Mouse (Mus musculus) liver, embryonic 14.5 days (tissue): ENCODE data around the gene Ankrd52. TPM values are rescaled to one million over a fixed set of nuclear protein-coding genes. Genes with fewer than 3 reads are reported as not detected.

Experiments used
- ATAC-seq: fragments of 200-750 bp; cut with Nextera tagmentation; 2 replicates; pipeline ENCODE4 v1.8.0; 2017; ENCODE audit warnings: moderate number of reproducible peaks, mild to moderate bottlenecking, moderate library complexity; ENCODE audit not compliant: insufficient read depth
- DNase-seq, 3 experiments: peaks; one replicate each; pipeline ENCODE4 v3.0.0-alpha.2; 2012 to 2013; ENCODE audit warnings: low read depth in 3 of 3, low spot score in 3 of 3
- H3K27ac ChIP-seq: fragments of 300-500 bp; sonication (generic); 2 replicates; pipeline ENCODE4 v1.5.1; 2014; ENCODE audit warnings: moderate library complexity, mild to moderate bottlenecking, control low read depth, inconsistent platforms
- H3K27me3 ChIP-seq: fragments of 300-500 bp; sonication (generic); 2 replicates; pipeline ENCODE4 v1.6.1; 2014; ENCODE audit warnings: mild to moderate bottlenecking, low read length, moderate library complexity; ENCODE audit not compliant: control insufficient read depth, insufficient read depth
- H3K36me3 ChIP-seq: fragments of 300-500 bp; sonication (generic); replicated peaks from 2 replicates; pipeline ENCODE4 v1.6.1; 2014; ENCODE audit warnings: low read depth; ENCODE audit not compliant: control insufficient read depth, insufficient read depth
- H3K4me1 ChIP-seq, 2 experiments: fragments of 200-500 bp in 1 of 2; fragments of 300-500 bp in 1 of 2; sonication (generic) in 1 of 2; replicated peaks; 2 replicates each; pipeline ENCODE4 v1.6.1; 2012 to 2014; ENCODE audit warnings: antibody characterized with exemption in 1 of 2, inconsistent platforms in 1 of 2, low read length in 1 of 2; ENCODE audit not compliant: control insufficient read depth in 2 of 2, insufficient read depth in 2 of 2
- H3K4me2 ChIP-seq: fragments of 300-500 bp; sonication (generic); 2 replicates; pipeline ENCODE4 v1.6.1; 2014; ENCODE audit warnings: low read depth, mild to moderate bottlenecking, control low read depth, moderate library complexity
- H3K4me3 ChIP-seq, 2 experiments: fragments of 200-500 bp in 1 of 2; fragments of 300-500 bp in 1 of 2; sonication (generic) in 1 of 2; 2 replicates each; pipeline ENCODE4 v1.5.1; 2012 to 2014; ENCODE audit warnings: low read depth in 2 of 2, low read length in 2 of 2, mild to moderate bottlenecking in 2 of 2, control low read depth in 1 of 2, inconsistent platforms in 1 of 2, moderate library complexity in 1 of 2; ENCODE audit not compliant: insufficient read depth in 1 of 2
- H3K9ac ChIP-seq: fragments of 300-500 bp; sonication (generic); replicated peaks from 2 replicates; pipeline ENCODE4 v1.6.1; 2014; ENCODE audit warnings: mild to moderate bottlenecking, control low read depth, moderate library complexity
- H3K9me3 ChIP-seq: fragments of 300-500 bp; sonication (generic); 2 replicates; pipeline ENCODE4 v1.6.1; 2016; ENCODE audit warnings: low read length, mixed read lengths; ENCODE audit not compliant: control insufficient read depth
- CTCF ChIP-seq: IDR thresholded peaks from 2 replicates; pipeline ENCODE4 v1.5.1; 2016; ENCODE audit warnings: antibody characterized with exemption, low read depth, control low read depth
- EP300 ChIP-seq: IDR thresholded peaks from 2 replicates; pipeline ENCODE4 v1.6.1; 2016; ENCODE audit warnings: antibody characterized with exemption, low read depth
- WGBS: fragments of 180-500 bp; shearing (Covaris S2); extraction: QIAGEN DNeasy Blood & Tissue Kit; methylation state at CpG from one replicate; pipeline ENCODE4 v1.1.7; 2014; ENCODE audit not compliant: insufficient replicate concordance; 5-methylcytosine and 5-hydroxymethylcytosine counted together
- polyA plus RNA-seq, 2 experiments: library from polyadenylated mRNA; depleted of rRNA in 1 of 2; stranded (reverse) in 1 of 2; unstranded in 1 of 2; fragments of >200 nt; fragmentation: Nextera tagmentation in 1 of 2; extraction: Ambion mirVana in 1 of 2; gene quantifications; 2 replicates each; pipeline versions ENCODE4 v1.2.1 to v1.2.3; 2012 to 2014

Gene Ankrd52
- polyA plus RNA-seq, 2 experiments: 4.3 to 7.4 TPM

- no peak overlapping the region for H3K4me3 ChIP-seq
- no peak overlapping the region for H3K9ac ChIP-seq
- H3K36me3 ChIP-seq: peaks cover 13% of the 10 kb centered on the region
- DNase-seq: no peak
- no peak overlapping the region for H3K27ac ChIP-seq
- no peak for ATAC-seq
- TF ChIP-seq CTCF (no peak), EP300 (no peak)
- no peaks in the 10 kb centered on the region for H3K9me3 ChIP-seq
- H3K4me1 ChIP-seq: no peaks in the 10 kb centered on the region
- 76% methylated on average over 10 of the region's 10 CpGs for WGBS
- H3K27me3 ChIP-seq: no peaks in the 10 kb centered on the region
- H3K4me2 ChIP-seq: no peak overlapping the region
Measured at GRCm38 (mm10) chr10:128434681-128435080, 57.8 kb downstream of the Ankrd52 start.

- Histone ChIP-seq H3K27ac (no peak overlapping the region), H3K9ac (no peak overlapping the region), H3K4me3 (no peak overlapping the region), H3K9me3 (no peaks in the 10 kb centered on the region), H3K27me3 (no peaks in the 10 kb centered on the region), H3K36me3 (peaks cover 13% of the 10 kb centered on the region), H3K4me1 (no peaks in the 10 kb centered on the region), H3K4me2 (no peak overlapping the region)
- no peak for TF ChIP-seq CTCF
- no peak for DNase-seq
- no peak for ATAC-seq
- WGBS: 86% methylated on average over 17 of the region's 17 CpGs
Measured at GRCm38 (mm10) chr10:128435186-128435823, 58.4 kb downstream of the Ankrd52 start.

GRCm38 (mm10) chr10:128435873-128436272, 59.0 kb downstream of the Ankrd52 start:
- H3K9ac ChIP-seq: no peak overlapping the region
- no peak overlapping the region for H3K4me3 ChIP-seq
- ATAC-seq (no peak), DNase-seq (no peak)
- H3K36me3 ChIP-seq: peaks cover 13% of the 10 kb centered on the region
- no peaks in the 10 kb centered on the region for H3K9me3 ChIP-seq
- no peak overlapping the region for H3K4me2 ChIP-seq
- no peaks in the 10 kb centered on the region for H3K4me1 ChIP-seq
- 76% methylated on average over 5 of the region's 5 CpGs for WGBS
- H3K27ac ChIP-seq: no peak overlapping the region
- no peaks in the 10 kb centered on the region for H3K27me3 ChIP-seq
- no peak for TF ChIP-seq EP300
- TF ChIP-seq CTCF: no peak

- H3K4me1 ChIP-seq: no peaks in the 10 kb centered on the region
- H3K4me2 ChIP-seq: no peak overlapping the region
- peaks cover 13% of the 10 kb centered on the region for H3K36me3 ChIP-seq
- 84% methylated on average over 8 of the region's 8 CpGs for WGBS
- no peaks in the 10 kb centered on the region for H3K27me3 ChIP-seq
- no peak overlapping the region for H3K27ac ChIP-seq
- no peak overlapping the region for H3K4me3 ChIP-seq
- no peaks in the 10 kb centered on the region for H3K9me3 ChIP-seq
- DNase-seq (no peak), ATAC-seq (no peak)
- no peak overlapping the region for H3K9ac ChIP-seq
- TF ChIP-seq EP300 (no peak), CTCF (no peak)
Measured at GRCm38 (mm10) chr10:128436376-128436775, 59.5 kb downstream of the Ankrd52 start.

GRCm38 (mm10) chr10:128438675-128439279, 61.9 kb downstream of the Ankrd52 start:
- no peak overlapping the region for H3K4me2 ChIP-seq
- H3K4me3 ChIP-seq: no peak overlapping the region
- no peak overlapping the region for H3K27ac ChIP-seq
- TF ChIP-seq CTCF (no peak), EP300 (no peak)
- no peaks in the 10 kb centered on the region for H3K4me1 ChIP-seq
- H3K27me3 ChIP-seq: no peaks in the 10 kb centered on the region
- WGBS: 64% methylated on average over 10 of the region's 10 CpGs
- DNase-seq: no peak
- ATAC-seq: no peak
- H3K9ac ChIP-seq: no peak overlapping the region
- peaks cover 13% of the 10 kb centered on the region for H3K36me3 ChIP-seq
- H3K9me3 ChIP-seq: no peaks in the 10 kb centered on the region
